Mouse (Mus musculus): Measurements from ENCODE around the gene Lin54. TPM values are rescaled to one million over a fixed set of nuclear protein-coding genes. Genes with fewer than 3 reads are reported as not detected.
A peak's percentile ranks its signal among the peaks of the same experiment; 100 is the strongest.

Gene Lin54
- polyA plus RNA-seq, 1 experiment from 2014 or later = 10.4 TPM

DNA sequence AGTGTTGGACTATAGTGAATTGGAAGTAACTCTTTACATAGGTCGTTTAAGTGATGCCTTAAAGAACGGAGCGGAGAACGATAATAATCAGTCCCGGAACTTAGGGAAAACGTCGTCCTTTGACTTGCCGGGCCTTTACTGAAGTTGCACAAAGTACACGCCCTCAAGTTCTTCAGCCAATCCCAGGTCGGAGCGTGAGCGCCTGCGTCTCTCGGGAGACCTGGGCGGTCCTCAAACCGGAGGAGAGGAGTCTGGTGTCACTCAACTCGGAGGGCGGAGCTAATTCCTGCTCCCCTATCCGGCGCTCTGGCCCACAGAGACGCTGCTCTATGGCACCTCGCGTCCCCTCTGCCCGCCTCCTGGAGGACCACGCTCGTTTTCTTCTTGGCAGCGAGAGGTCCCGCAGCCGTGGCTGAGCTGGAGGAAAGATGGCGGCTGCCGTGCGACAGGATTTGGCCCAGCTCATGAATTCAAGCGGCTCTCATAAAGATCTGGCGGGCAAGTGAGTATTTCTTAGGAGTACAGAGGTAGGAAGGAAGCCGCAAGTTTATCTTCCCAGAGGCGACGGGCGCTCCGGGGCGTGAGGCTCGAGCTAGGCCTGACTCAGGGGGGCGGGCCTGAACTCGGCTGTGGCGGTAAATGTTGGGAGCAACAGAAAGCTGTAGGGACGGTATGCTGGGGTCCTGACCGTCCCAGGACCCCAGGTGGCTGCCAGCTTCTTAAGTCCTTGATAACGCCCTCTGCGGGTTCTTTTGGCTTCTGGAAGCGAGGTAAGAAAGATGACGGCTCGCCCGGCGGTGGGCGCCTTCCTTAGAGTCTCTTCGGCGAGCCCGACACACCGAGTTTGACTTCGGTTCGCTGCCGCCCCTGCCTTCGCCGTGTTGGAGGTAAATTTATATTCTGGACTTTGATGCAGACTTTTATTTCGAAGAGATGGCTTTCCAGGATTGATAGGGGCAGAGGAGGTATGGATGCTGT lies 17.9 kb upstream of the Lin54 start, which contains the start of gene Cops4:
TSS of gene Cops4 (plus strand) at position 261 of the 978 bp plus-strand sequence.
- no peaks in the 10 kb centered on the region; the same call in 1 of the 2 replicates for H3K27me3 ChIP-seq (ENCODE audit: insufficient read depth, poor library complexity, severe bottlenecking)
- peaks cover 6% of the 10 kb centered on the region for H3K4me1 ChIP-seq
- H3K27ac ChIP-seq = peak within 1 kb of the TSS; percentile 95
- H3K9me3 ChIP-seq = no peaks in the 10 kb centered on the region
- peaks cover 8% of the 10 kb centered on the region; the same call in 1 of the 2 replicates for H3K36me3 ChIP-seq
- H3K4me3 ChIP-seq = peak within 1 kb of the TSS; percentile 76
- under 1% methylated on average over 64 of the region's 64 CpGs for WGBS
- peak; percentile 99 for DNase-seq (ENCODE audit: low spot score)

DNA sequence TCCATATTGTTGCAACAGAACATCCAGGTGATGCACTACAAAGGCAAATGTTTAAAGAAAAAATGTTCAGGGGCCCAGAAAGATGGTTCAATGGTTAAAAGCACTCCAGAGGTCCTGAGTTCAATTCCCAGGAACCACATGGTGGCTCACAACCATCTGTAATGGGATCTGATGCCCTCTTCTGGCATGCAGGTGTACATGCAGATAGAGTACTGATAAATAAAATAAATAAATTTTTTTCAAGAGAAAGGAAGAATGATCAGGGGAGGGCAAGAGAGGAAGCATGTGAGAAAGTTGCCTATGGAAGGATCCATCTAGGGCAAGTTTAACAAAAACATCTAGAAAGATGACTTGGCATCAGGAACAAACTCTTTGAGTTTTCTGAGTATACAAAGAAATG lies 12.1 kb upstream of the Lin54 start:
- Histone ChIP-seq H3K9me3 (no peaks in the 10 kb centered on the region), H3K27ac (no peak overlapping the region), H3K4me3 (no peak overlapping the region), H3K27me3 (ENCODE audit: insufficient read depth, poor library complexity, severe bottlenecking) (no peaks in the 10 kb centered on the region; the same call in 1 of the 2 replicates), H3K4me1 (no peaks in the 10 kb centered on the region), H3K36me3 (no peaks in the 10 kb centered on the region)
- DNase-seq (ENCODE audit: low spot score) = no peak

DNA sequence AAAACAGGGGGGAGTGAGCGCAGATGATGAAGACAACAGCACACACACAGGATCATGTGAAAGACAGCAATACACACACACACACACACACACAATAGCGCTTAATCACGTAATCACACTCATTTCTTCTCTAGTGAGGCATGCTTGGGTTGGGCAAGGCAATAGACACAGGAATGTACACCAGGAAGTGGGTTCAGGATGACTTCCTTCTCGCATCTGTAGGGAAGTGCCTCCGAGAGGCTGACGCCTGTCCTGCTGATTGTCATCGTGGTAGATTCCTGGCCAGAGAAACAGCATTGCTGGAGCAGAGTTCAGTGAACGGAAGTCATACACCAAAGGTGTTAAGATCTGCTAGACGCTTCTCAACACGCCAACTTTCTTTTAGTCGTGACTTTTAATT lies 8.8 kb upstream of the Lin54 start:
- DNase-seq (ENCODE audit: low spot score) = no peak
- WGBS = 66% methylated on average over 11 of the region's 11 CpGs

DNA sequence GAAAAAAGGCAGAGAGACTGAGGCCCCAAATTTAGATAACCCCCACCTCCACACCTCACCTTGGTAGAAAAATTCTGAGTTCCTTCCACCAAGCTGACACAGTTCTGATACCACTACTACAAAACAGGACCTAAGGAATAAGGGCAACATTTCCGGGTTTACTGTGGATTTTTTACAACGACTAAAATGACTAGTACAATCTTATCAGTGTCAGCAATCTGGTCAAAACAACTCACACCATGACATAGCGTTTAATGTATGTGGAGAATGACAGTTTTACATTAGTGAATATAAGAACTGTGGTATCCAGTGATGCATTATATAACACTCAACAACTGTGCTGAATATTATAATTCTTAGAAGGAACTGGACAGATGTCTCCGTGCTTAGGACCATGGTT lies 828 bp upstream of the Lin54 start:
- no peaks in the 10 kb centered on the region for H3K36me3 ChIP-seq
- no peaks in the 10 kb centered on the region for H3K27me3 ChIP-seq (ENCODE audit: insufficient read depth, poor library complexity, severe bottlenecking)
- 76% methylated on average over 4 of the region's 4 CpGs for WGBS
- H3K27ac ChIP-seq = peak overlapping the region; percentile 84; the same call in 1 of the 2 replicates
- H3K9me3 ChIP-seq = no peaks in the 10 kb centered on the region
- no peak for DNase-seq (ENCODE audit: low spot score)
- 0 out of 2 replicates have a peak overlapping the region, but pooled peaks have one; percentile 88 for H3K4me3 ChIP-seq
- peaks cover 15% of the 10 kb centered on the region for H3K4me1 ChIP-seq

More for the DNA sequence above, 8.8 kb upstream of the Lin54 start:
- Histone ChIP-seq H3K27me3 (ENCODE audit: insufficient read depth, poor library complexity, severe bottlenecking) (no peaks in the 10 kb centered on the region; the same call in 1 of the 2 replicates), H3K4me3 (no peak overlapping the region), H3K36me3 (no peaks in the 10 kb centered on the region), H3K27ac (no peak overlapping the region), H3K4me1 (no peaks in the 10 kb centered on the region), H3K9me3 (no peaks in the 10 kb centered on the region)

DNA sequence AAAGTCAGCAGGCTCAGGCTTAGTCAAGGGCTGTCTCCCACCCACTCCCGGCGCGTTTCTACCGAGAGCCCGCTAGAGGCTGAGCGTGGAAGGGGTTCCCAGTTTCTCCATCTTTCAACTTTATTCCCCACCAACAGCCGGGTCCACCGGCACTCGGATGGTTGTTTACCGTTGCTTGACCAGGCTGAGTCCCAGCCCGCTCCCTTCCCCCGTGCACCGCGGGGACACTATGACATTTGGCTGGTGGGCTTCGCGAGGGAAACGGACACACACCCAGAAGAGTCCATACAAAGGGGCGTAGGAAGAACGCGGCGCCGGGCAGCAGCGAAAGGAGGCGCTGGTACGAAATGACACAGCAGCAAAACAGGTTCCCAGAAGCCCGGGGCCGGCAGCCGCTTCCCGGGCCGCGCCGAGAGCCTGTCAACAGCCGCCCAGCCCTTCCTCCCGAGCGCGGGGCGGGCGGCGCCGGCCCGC lies 571 bp downstream of the Lin54 start:
- H3K27ac ChIP-seq = peak overlapping the region; percentile 81
- H3K9me3 ChIP-seq = no peaks in the 10 kb centered on the region
- H3K4me1 ChIP-seq = peaks cover 18% of the 10 kb centered on the region
- no peaks in the 10 kb centered on the region for H3K36me3 ChIP-seq
- no peaks in the 10 kb centered on the region for H3K27me3 ChIP-seq (ENCODE audit: insufficient read depth, poor library complexity, severe bottlenecking)
- H3K4me3 ChIP-seq = peak overlapping the region; percentile 88
- peak; percentile 85 for DNase-seq (ENCODE audit: low spot score)
- under 1% methylated on average over 41 of the region's 41 CpGs for WGBS

DNA sequence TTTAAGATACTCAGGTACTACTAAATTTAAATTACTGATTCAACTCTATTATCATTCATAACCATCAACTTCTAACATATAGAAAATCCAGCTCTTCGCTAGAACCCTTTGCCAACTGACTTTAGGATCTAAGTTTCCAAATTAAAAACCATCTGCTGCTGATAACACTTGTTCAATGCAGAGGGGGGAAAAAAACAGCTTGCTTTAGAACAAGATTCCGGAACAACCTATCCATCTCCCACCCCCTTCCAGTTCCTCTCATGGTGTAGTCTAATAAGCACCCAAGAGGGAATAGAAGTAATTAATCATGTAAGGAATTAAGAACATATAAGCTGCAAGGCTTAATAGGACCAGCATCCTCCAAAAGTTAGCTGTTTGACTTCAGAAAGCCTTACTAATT lies 1.2 kb downstream of the Lin54 start:
- no peak for DNase-seq (ENCODE audit: low spot score)
- H3K27ac ChIP-seq = peak overlapping the region; percentile 81
- H3K36me3 ChIP-seq = no peaks in the 10 kb centered on the region
- no peaks in the 10 kb centered on the region for H3K27me3 ChIP-seq (ENCODE audit: insufficient read depth, poor library complexity, severe bottlenecking)
- peaks cover 18% of the 10 kb centered on the region for H3K4me1 ChIP-seq
- 27% methylated on average over 2 of the region's 2 CpGs for WGBS
- H3K4me3 ChIP-seq = peak overlapping the region; percentile 88
- H3K9me3 ChIP-seq = no peaks in the 10 kb centered on the region

DNA sequence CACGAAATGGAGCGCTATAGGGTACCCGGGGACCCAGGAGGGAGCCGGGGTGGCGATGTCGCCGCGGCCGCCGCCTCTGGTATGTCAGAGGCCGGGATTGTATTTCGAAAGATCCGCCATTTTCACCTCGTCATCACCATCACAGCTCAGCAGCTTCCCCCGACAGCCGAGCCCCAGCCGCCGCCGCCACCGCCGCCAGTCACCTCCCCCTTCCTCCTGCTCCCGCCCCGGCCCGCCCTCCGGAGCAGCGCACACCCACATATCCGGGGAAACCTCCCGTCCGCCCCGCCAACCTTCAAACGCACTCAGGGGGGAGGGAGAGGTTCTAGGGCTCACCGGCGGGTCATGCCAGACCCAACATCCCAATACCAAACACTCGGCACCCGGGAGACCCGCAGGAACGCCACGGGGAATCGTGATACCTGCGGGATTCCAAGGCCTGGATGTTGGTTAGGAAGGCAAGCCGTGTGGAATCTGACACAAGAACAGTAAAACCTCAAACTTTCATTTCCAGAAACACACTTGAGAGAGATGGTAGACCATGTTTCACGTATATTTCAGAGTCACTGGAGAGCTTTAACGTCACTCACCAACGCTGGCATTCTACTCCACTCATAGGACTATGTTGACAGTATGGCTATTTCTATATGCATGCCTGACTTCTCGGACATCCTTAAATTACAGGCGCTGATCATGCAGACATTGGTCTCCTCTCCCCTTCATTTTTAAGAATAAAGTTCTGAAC lies 1.8 kb downstream of the Lin54 start:
- H3K4me3 ChIP-seq = peak overlapping the region; percentile 88
- H3K9me3 ChIP-seq = no peaks in the 10 kb centered on the region
- H3K36me3 ChIP-seq = no peaks in the 10 kb centered on the region
- H3K27ac ChIP-seq = peak overlapping the region; percentile 87
- H3K27me3 ChIP-seq (ENCODE audit: insufficient read depth, poor library complexity, severe bottlenecking) = no peaks in the 10 kb centered on the region
- peak; percentile 95 for DNase-seq (ENCODE audit: low spot score)
- under 1% methylated on average over 45 of the region's 46 CpGs for WGBS
- H3K4me1 ChIP-seq = peaks cover 18% of the 10 kb centered on the region

DNA sequence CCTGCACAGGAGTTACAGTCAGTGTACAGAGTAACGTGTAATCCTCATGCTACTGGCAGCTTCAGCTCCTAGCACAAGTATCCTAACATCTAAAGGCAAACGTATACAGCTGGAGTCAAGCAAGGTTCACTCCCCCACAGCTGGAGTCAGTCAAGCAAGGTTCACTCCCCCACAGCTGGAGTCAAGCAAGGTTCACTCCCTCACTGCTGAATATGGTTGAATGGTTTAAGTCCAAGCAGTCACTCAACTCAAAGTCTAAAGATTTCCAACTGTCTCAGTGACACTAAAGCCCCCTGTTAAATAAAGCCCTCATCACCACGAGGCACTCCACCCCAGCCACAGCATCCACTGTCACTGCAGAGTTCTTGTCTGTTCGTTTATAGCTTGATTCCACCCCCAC lies 8.7 kb downstream of the Lin54 start:
- no peak overlapping the region for H3K4me3 ChIP-seq
- no peaks in the 10 kb centered on the region for H3K27me3 ChIP-seq (ENCODE audit: insufficient read depth, poor library complexity, severe bottlenecking)
- 69% methylated on average over 4 of the region's 4 CpGs for WGBS
- no peaks in the 10 kb centered on the region for H3K36me3 ChIP-seq
- H3K4me1 ChIP-seq = peaks cover 21% of the 10 kb centered on the region; the same call in 1 of the 2 replicates
- no peak overlapping the region for H3K27ac ChIP-seq
- no peak for DNase-seq (ENCODE audit: low spot score)
- no peaks in the 10 kb centered on the region for H3K9me3 ChIP-seq

DNA sequence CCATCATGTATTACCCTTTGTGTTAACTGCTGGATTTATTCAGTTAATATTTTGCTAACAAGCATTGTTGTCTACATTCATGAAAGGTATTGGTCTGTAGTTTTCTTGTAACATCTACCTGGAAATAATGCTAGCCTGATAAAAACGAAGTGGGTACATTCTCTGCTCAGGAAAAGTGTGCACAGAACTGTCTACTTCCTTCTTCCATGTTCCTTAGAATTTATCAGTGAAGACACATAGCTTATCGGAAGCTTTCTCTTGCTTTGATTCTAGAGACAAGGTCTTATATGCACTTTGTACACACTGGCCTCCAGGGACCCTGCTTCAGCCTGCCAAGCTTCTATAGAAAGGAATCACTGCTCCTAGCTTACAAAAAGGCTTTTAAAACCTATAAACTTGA lies 11.1 kb downstream of the Lin54 start:
- H3K4me3 ChIP-seq = no peak overlapping the region
- 85% methylated on average over 2 of the region's 2 CpGs for WGBS

DNA sequence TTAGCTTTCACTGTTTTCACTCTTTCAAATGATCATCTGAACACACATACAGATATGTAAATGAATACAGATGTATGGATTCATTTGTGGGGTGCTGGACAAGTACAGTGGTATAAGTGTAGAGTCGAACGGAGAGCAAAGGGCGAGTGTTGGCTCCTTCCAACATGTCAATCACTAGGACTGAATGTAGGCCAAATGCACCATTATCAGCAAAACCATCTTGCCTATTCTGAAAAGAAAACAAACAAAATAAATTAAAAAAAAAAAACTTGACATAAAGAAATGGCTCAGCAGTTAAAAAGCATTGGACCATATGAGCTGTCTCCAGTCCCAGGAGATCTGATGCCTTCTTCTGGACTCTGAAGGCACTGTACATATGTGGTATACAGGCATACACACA lies 12.2 kb downstream of the Lin54 start:
- Histone ChIP-seq H3K4me1 (peaks cover 17% of the 10 kb centered on the region; the same call in 1 of the 2 replicates), H3K27me3 (ENCODE audit: insufficient read depth, poor library complexity, severe bottlenecking) (no peaks in the 10 kb centered on the region), H3K27ac (no peak overlapping the region), H3K4me3 (no peak overlapping the region), H3K9me3 (no peaks in the 10 kb centered on the region), H3K36me3 (peaks cover 16% of the 10 kb centered on the region)
- DNase-seq (ENCODE audit: low spot score) = no peak
- 88% methylated on average over 3 of the region's 3 CpGs for WGBS

More for the DNA sequence above, 11.1 kb downstream of the Lin54 start:
- H3K36me3 ChIP-seq = peaks cover 7% of the 10 kb centered on the region
- H3K27ac ChIP-seq = no peak overlapping the region
- DNase-seq (ENCODE audit: low spot score) = no peak
- H3K4me1 ChIP-seq = peaks cover 17% of the 10 kb centered on the region; the same call in 1 of the 2 replicates
- H3K9me3 ChIP-seq = no peaks in the 10 kb centered on the region
- no peaks in the 10 kb centered on the region for H3K27me3 ChIP-seq (ENCODE audit: insufficient read depth, poor library complexity, severe bottlenecking)

DNA sequence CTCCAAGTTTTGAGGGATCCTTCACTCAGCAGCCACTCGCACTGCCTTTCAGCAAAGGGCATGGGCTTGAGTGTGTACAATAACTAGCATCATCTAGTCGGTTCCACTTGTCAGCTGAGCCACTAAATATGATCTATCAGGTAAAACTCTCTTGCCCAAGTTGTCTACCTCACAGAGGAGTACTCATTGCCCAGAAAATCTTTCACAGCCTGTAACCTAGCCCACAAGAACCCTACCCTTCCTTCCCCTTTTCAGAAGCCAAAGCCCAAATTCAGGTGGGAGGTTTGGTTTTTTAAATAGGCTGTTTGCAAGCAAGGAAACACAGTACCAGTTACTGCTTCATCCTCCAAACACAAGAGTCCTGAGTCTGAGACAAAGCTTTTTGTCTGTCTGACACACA lies 13.3 kb downstream of the Lin54 start:
- H3K4me1 ChIP-seq = peaks cover 17% of the 10 kb centered on the region; the same call in 1 of the 2 replicates
- no peak overlapping the region for H3K27ac ChIP-seq
- DNase-seq (ENCODE audit: low spot score) = no peak
- no peaks in the 10 kb centered on the region for H3K9me3 ChIP-seq
- 85% methylated on average over 2 of the region's 2 CpGs for WGBS
- H3K4me3 ChIP-seq = no peak overlapping the region
- H3K27me3 ChIP-seq (ENCODE audit: insufficient read depth, poor library complexity, severe bottlenecking) = no peaks in the 10 kb centered on the region
- peaks cover 16% of the 10 kb centered on the region for H3K36me3 ChIP-seq

DNA sequence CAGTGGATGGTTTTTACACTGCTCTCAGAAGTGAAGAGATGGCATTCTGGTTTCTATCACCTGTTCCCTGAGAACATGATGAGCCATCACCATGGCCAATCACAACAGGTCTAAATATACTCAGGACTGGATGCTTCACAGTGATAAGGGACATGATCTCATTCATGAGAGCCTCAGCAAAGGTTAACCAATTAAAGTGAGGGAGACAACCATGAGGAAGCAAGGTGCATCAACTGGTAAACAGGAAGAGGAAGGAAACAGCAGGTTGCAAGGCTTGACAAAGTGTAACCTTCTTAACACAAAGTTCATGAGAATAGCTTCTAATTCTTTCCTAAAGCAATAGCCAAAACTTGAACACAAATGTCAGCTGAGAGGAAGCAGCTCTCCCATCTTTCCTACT lies 16.9 kb downstream of the Lin54 start:
- H3K27ac ChIP-seq = no peak overlapping the region
- peaks cover 26% of the 10 kb centered on the region for H3K36me3 ChIP-seq
- H3K4me1 ChIP-seq = no peaks in the 10 kb centered on the region
- H3K4me3 ChIP-seq = no peak overlapping the region
- no peak for DNase-seq (ENCODE audit: low spot score)
- H3K9me3 ChIP-seq = no peaks in the 10 kb centered on the region
- no peaks in the 10 kb centered on the region for H3K27me3 ChIP-seq (ENCODE audit: insufficient read depth, poor library complexity, severe bottlenecking)

DNA sequence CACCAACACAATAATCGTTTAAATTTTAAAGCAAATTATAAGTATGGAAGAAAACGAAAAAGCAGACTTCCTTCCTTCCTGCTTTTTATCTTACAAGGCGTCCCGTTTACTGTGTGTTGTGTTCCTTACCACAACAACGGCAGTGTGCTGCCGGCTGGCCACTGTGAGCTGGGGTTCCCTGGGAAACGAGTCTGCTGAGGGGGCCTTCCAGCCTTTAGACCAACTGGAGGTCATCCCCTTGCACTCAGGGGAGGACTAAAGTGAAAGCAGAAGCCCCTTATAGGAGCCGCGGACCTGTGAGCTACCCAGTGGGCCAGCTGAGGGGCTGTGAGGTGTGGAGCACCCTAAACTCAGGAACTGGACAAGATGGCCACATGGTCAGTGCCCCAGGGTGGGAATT lies 22.8 kb downstream of the Lin54 start:
- Histone ChIP-seq H3K4me3 (no peak overlapping the region), H3K27ac (no peak overlapping the region), H3K36me3 (peaks cover 46% of the 10 kb centered on the region), H3K9me3 (no peaks in the 10 kb centered on the region), H3K4me1 (no peaks in the 10 kb centered on the region), H3K27me3 (ENCODE audit: insufficient read depth, poor library complexity, severe bottlenecking) (no peaks in the 10 kb centered on the region)
- WGBS = 83% methylated on average over 9 of the region's 9 CpGs
- DNase-seq (ENCODE audit: low spot score) = no peak

Measured in heart, embryonic 10.5 days (tissue).